Comparison of ENCODE assay signal across 8 mouse cellular contexts in genomic region chr7:111182319-111182718, GRCm38 (mm10).
DNase-seq lines count a peak whose midpoint lies in the region; TF ChIP-seq lines count a peak whose summit lies in the region.

No protein-coding gene starts in this region.

- peak; percentile 28 for DNase-seq in cerebellum, adult 11 months
- no peak for DNase-seq in cerebellum, adult 9-11 months
- peak; percentile 76 for DNase-seq in MN1 (ENCODE audit: low spot score)
- peak; percentile 70 for DNase-seq in heart, adult 8-10 months (ENCODE audit: low spot score)
- peak; percentile 57 to 81 for DNase-seq in kidney, postnatal 36 days
- DNase-seq in lung, postnatal 10 days: peak; percentile 81
- peak; percentile 54 for DNase-seq in retina, postnatal 7 days (ENCODE audit: low read depth, low spot score)

- peak; percentile 78 for TF ChIP-seq CTCF in cortical plate, adult 2 months (IDR thresholded peaks at IDR 0.05; ENCODE audit: extremely low read depth, insufficient read depth, low read length)

- TF ChIP-seq POLR2A in cortical plate, adult 2 months (IDR thresholded peaks at IDR 0.05; ENCODE audit: extremely low read depth, insufficient read depth, low read length): no peak

- no peak overlapping the region for H3K4me3 ChIP-seq in cortical plate, adult 2 months (ENCODE audit: insufficient read depth, low read length)

- H3K27ac ChIP-seq in cortical plate, adult 2 months (ENCODE audit: insufficient read depth, low read length): no peak overlapping the region

- H3K4me1 ChIP-seq in cortical plate, adult 2 months (ENCODE audit: control insufficient read depth, insufficient read depth, low read length): peaks cover 2% of the 10 kb centered on the region; the same call in 1 of the 2 replicates
